Mouse (Mus musculus) ES-Bruce4 (cell line): ENCODE results near the gene Prkn. TPM values are rescaled to one million over a fixed set of nuclear protein-coding genes. Genes with fewer than 3 reads are reported as not detected.

Source experiments
- H3K27ac ChIP-seq: 2 replicates; pipeline ENCODE4 v1.5.1; 2012; ENCODE audit warnings: low read length, inconsistent platforms; ENCODE audit not compliant: insufficient read depth
- H3K27me3 ChIP-seq: 2 replicates; pipeline ENCODE4 v1.6.1; 2012; ENCODE audit warnings: mild to moderate bottlenecking, low read length, inconsistent platforms; ENCODE audit not compliant: control insufficient read depth, poor library complexity, insufficient read depth, severe bottlenecking
- H3K36me3 ChIP-seq: 2 replicates; pipeline ENCODE4 v1.6.1; 2012; ENCODE audit warnings: inconsistent platforms, mild to moderate bottlenecking, low read length, moderate library complexity; ENCODE audit not compliant: control insufficient read depth, poor library complexity, insufficient read depth, severe bottlenecking
- H3K4me1 ChIP-seq: one replicate; pipeline ENCODE4 v1.8.1; 2011; ENCODE audit warnings: low read length; ENCODE audit not compliant: control insufficient read depth, insufficient read depth
- H3K4me3 ChIP-seq: 2 replicates; pipeline ENCODE4 v1.5.1; 2011; ENCODE audit warnings: low read depth, mild to moderate bottlenecking, low read length
- H3K9ac ChIP-seq: 2 replicates; pipeline ENCODE4 v1.6.1; 2012; ENCODE audit warnings: low read depth, mild to moderate bottlenecking, inconsistent platforms; ENCODE audit not compliant: poor library complexity, severe bottlenecking
- H3K9me3 ChIP-seq: replicated peaks from 2 replicates; pipeline ENCODE4 v1.6.1; 2012; ENCODE audit warnings: mild to moderate bottlenecking, low read length, inconsistent platforms; ENCODE audit not compliant: control insufficient read depth, poor library complexity, insufficient read depth, severe bottlenecking
- CTCF ChIP-seq: IDR thresholded peaks from one replicate; pipeline ENCODE4 v1.8.1; 2011; ENCODE audit warnings: low read depth, low read length
- EP300 ChIP-seq: IDR thresholded peaks from 2 replicates; pipeline ENCODE4 v1.6.1; 2011; ENCODE audit warnings: low read depth, low read length; ENCODE audit not compliant: insufficient read depth
- POLR2A ChIP-seq: IDR thresholded peaks from one replicate; pipeline ENCODE4 v1.8.1; 2011; ENCODE audit warnings: low read length; ENCODE audit not compliant: insufficient read depth
- polyA plus RNA-seq: library from polyadenylated mRNA; stranded (reverse); fragments of >200 nt; gene quantifications from 2 replicates; pipeline ENCODE4 v1.2.4, GENCODE M21; 2011; ENCODE audit warnings: low read depth; ENCODE audit not compliant: missing spikeins, insufficient read depth, insufficient read length

Gene Prkn
- polyA plus RNA-seq, 1 experiment: 1.5 TPM

DNA sequence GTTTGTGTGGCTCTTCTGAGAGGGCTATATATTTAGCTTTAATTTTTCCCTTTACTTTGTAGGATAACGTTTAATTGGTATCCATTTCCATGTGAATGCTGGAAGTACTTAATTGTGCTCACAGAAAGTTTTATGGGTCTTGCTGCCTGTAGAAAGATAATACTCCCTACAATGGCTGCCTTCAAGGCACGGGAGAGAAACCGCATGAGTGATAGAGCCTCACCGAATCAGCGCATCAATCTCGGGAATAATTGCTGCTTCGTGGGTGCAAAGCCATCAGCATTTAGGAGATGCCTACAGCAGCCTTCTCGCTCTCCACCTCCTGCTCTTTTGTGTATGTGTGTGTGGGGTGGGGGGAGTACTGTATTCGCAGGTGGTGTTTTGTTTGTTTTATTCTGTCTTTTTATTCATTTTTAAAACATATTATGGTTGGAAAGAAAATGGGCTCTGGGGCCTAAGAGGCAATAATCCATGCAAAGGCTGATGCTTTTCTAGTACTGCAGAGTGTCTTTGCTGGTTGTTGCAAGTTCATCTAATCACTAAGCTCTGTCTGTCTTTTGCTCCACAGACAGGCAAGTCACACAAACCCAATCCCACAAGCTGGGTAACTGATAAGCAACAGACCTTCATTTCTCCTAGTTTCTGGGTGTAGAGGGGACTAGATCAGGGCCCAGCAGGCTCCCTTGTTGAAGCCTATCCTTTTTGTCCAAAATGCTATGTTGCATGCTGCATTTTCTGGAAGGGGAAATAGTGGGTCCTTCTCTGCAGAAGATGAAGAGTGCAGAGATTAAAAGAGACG lies 119.1 kb downstream of the Prkn start:
- Histone ChIP-seq H3K9me3 (no peaks in the 10 kb centered on the region), H3K27me3 (no peaks in the 10 kb centered on the region), H3K27ac (no peak overlapping the region), H3K4me1 (no peaks in the 10 kb centered on the region), H3K4me3 (no peak overlapping the region), H3K36me3 (no peaks in the 10 kb centered on the region), H3K9ac (no peak overlapping the region)
- no peak for TF ChIP-seq EP300
- no peak for TF ChIP-seq POLR2A
- no peak for TF ChIP-seq CTCF

GRCm38 (mm10) chr17:10962151-10962550 lies 122.0 kb downstream of the Prkn start:
- TF ChIP-seq POLR2A: no peak
- no peak for TF ChIP-seq CTCF
- no peak for TF ChIP-seq EP300
- no peak overlapping the region for H3K4me3 ChIP-seq
- H3K9me3 ChIP-seq: no peaks in the 10 kb centered on the region
- H3K27me3 ChIP-seq: no peaks in the 10 kb centered on the region
- no peak overlapping the region for H3K27ac ChIP-seq
- H3K36me3 ChIP-seq: no peaks in the 10 kb centered on the region
- H3K4me1 ChIP-seq: no peaks in the 10 kb centered on the region
- H3K9ac ChIP-seq: no peak overlapping the region

GRCm38 (mm10) chr17:10982136-10982535 lies 142.0 kb downstream of the Prkn start:
- Histone ChIP-seq H3K9me3 (no peaks in the 10 kb centered on the region), H3K27me3 (no peaks in the 10 kb centered on the region), H3K36me3 (no peaks in the 10 kb centered on the region), H3K4me3 (no peak overlapping the region), H3K27ac (no peak overlapping the region), H3K4me1 (no peaks in the 10 kb centered on the region), H3K9ac (no peak overlapping the region)
- TF ChIP-seq EP300 (no peak), CTCF (no peak), POLR2A (no peak)

DNA sequence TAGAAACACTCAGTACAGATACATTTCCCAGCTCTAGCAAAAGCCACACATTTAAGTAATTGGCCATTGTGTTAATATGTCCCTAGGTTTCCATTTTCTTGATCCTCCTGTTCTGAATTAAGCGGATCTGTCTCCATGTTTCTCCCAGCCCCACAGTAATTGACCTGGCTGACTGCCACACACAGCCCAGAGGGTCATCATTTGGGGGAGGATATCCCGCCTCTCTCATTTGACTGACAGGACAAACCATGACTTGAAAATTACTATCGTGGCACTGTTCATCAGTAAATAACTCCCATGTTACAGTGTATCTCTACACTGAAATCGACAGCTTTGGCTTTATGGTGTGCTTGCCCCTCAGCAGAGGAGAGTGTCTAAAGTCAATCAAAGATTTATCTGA lies 146.9 kb downstream of the Prkn start:
- no peaks in the 10 kb centered on the region for H3K36me3 ChIP-seq
- no peak overlapping the region for H3K27ac ChIP-seq
- no peaks in the 10 kb centered on the region for H3K9me3 ChIP-seq
- H3K4me3 ChIP-seq: no peak overlapping the region
- no peaks in the 10 kb centered on the region for H3K4me1 ChIP-seq
- TF ChIP-seq EP300 (no peak), CTCF (no peak), POLR2A (no peak)
- no peaks in the 10 kb centered on the region for H3K27me3 ChIP-seq
- H3K9ac ChIP-seq: no peak overlapping the region

DNA sequence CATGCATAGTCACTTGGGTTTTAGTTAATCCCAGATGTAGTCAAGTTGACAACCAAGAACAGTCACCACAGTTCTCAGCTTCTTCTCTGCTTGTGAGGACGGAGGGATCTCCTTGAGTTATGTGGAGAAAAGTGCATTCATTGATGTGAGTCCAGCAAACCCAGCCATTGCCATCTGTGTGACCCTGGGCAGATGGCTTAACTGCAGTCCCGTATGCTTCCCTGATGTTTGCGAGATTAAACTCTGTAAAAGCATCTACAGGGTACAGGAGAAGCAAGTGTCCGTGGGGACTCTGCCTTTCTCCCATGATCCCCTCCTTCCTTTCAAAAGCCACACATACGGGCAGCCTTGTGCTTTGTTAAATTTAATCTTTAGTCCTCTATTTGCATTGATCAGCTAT lies 157.1 kb downstream of the Prkn start:
- no peak overlapping the region for H3K27ac ChIP-seq
- TF ChIP-seq CTCF: no peak
- no peak for TF ChIP-seq POLR2A
- TF ChIP-seq EP300: no peak
- H3K27me3 ChIP-seq: no peaks in the 10 kb centered on the region
- no peaks in the 10 kb centered on the region for H3K4me1 ChIP-seq
- no peaks in the 10 kb centered on the region for H3K9me3 ChIP-seq
- no peak overlapping the region for H3K9ac ChIP-seq
- no peak overlapping the region for H3K4me3 ChIP-seq
- H3K36me3 ChIP-seq: no peaks in the 10 kb centered on the region

GRCm38 (mm10) chr17:11023371-11023770 lies 183.2 kb downstream of the Prkn start:
- TF ChIP-seq POLR2A (no peak), EP300 (no peak), CTCF (no peak)
- H3K27ac ChIP-seq: no peak overlapping the region
- H3K36me3 ChIP-seq: no peaks in the 10 kb centered on the region
- H3K9me3 ChIP-seq: no peaks in the 10 kb centered on the region
- no peak overlapping the region for H3K4me3 ChIP-seq
- no peaks in the 10 kb centered on the region for H3K27me3 ChIP-seq
- no peak overlapping the region for H3K9ac ChIP-seq
- no peaks in the 10 kb centered on the region for H3K4me1 ChIP-seq
